Mouse (Mus musculus) limb, embryonic 11.5 days (tissue): Measurements from ENCODE around the gene Csf2ra. TPM values are rescaled to one million over a fixed set of nuclear protein-coding genes. Genes with fewer than 3 reads are reported as not detected.
A peak's percentile ranks its signal among the peaks of the same experiment; 100 is the strongest.
"Not testable (repeated sequence)": the region's sequence is repeated elsewhere in the genome, so short reads cannot be mapped to it uniquely, and the experiment has no call there.

Experiments
- ATAC-seq: fragments of 200-750 bp; cut with Nextera tagmentation; 2 replicates; pipeline ENCODE4 v1.8.0; 2017; ENCODE audit warnings: low read depth; ENCODE audit not compliant: insufficient number of reproducible peaks, low FRiP score, low TSS enrichment
- DNase-seq: peaks from one replicate; pipeline ENCODE4 v3.0.0-alpha.2; 2015; ENCODE audit warnings: low spot score
- H3K27ac ChIP-seq: fragments of 300-500 bp; sonication (generic); replicated peaks from 2 replicates; pipeline ENCODE4 v1.5.1; 2014; ENCODE audit warnings: low read depth, mild to moderate bottlenecking, low read length
- H3K27me3 ChIP-seq: fragments of 300-500 bp; sonication (generic); 2 replicates; pipeline ENCODE4 v1.6.1; 2014; ENCODE audit warnings: mild to moderate bottlenecking, low read length, mixed read lengths; ENCODE audit not compliant: control insufficient read depth, insufficient read depth
- H3K36me3 ChIP-seq: fragments of 300-500 bp; sonication (generic); 2 replicates; pipeline ENCODE4 v1.6.1; 2014; ENCODE audit warnings: mild to moderate bottlenecking, low read length, moderate library complexity, mixed read lengths; ENCODE audit not compliant: control insufficient read depth, insufficient read depth
- H3K4me1 ChIP-seq: fragments of 300-500 bp; sonication (generic); 2 replicates; pipeline ENCODE4 v1.6.1; 2014; ENCODE audit warnings: low read length, mixed read lengths; ENCODE audit not compliant: control insufficient read depth, insufficient read depth
- H3K4me2 ChIP-seq: fragments of 300-500 bp; sonication (generic); 2 replicates; pipeline ENCODE4 v1.6.1; 2014; ENCODE audit warnings: low read depth, mild to moderate bottlenecking, moderate library complexity; ENCODE audit not compliant: severe bottlenecking
- H3K4me3 ChIP-seq: fragments of 300-500 bp; sonication (generic); 2 replicates; pipeline ENCODE4 v1.5.1; 2014; ENCODE audit warnings: low read depth, low read length
- H3K9ac ChIP-seq: fragments of 300-500 bp; sonication (generic); 2 replicates; pipeline ENCODE4 v1.6.1; 2014; ENCODE audit warnings: mild to moderate bottlenecking, low read length
- H3K9me3 ChIP-seq: fragments of 300-500 bp; sonication (generic); 2 replicates; pipeline ENCODE4 v1.6.1; 2016; ENCODE audit warnings: low read length; ENCODE audit not compliant: control insufficient read depth
- WGBS: fragments of 180-500 bp; shearing (Covaris S2); extraction: QIAGEN DNeasy Blood & Tissue Kit; methylation state at CpG from one replicate; pipeline ENCODE4 v1.1.7; 2014; 5-methylcytosine and 5-hydroxymethylcytosine counted together
- polyA plus RNA-seq: library from polyadenylated mRNA; unstranded; fragments of >200 nt; fragmentation: Nextera tagmentation; extraction: Ambion mirVana; gene quantifications from 2 replicates; pipeline ENCODE4 v1.2.1, GENCODE M21; 2014

Csf2ra gene
- polyA plus RNA-seq, 1 experiment from 2014 or later = 15.1 TPM

DNA sequence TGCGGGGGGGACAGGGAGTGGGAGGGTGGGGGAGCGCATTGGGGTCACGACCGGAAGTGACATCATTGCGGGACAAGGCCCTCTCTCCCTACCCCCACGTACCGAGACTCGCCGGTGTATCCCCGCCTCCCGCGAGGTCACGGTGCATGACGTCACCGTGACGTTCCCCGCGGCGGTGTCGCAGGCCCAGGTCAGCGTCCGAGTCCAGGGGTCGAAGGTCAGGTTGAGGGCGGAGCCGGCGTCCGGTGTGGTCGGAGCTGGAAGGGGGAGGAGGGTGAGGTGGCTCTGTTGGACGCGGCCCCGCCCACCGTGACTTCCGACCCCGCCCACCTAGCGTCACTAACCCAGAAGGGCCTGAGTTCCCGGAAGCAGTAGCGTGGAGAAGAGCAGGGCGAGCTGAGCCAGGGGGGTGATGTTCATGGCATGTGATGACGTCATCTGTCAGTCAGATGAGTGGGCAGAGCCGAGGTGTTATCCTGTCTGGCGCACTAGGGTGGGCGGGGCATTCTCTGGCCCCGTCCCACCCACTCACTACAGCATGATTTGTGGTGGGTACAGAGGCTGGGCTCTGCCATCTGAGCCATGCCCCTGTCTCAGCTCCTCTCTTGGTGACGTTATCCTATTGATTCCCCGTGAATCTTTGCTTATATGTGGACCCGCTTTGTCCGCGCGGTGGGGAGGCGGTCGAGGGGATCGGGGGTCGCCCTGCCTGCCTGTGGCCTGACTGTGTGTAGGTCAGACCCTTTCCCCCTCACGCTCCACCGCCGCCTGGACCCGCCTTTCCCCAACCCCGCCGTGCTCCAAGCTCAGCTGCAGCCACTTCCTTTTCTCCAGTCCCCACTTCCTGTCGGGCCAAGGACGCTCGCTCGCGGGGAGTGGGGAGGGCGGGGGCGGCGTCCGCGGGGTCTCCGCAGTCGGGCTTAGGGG lies 1.0 kb downstream of the Csf2ra start:
- WGBS = 2% methylated on average over 70 of the region's 71 CpGs

DNA sequence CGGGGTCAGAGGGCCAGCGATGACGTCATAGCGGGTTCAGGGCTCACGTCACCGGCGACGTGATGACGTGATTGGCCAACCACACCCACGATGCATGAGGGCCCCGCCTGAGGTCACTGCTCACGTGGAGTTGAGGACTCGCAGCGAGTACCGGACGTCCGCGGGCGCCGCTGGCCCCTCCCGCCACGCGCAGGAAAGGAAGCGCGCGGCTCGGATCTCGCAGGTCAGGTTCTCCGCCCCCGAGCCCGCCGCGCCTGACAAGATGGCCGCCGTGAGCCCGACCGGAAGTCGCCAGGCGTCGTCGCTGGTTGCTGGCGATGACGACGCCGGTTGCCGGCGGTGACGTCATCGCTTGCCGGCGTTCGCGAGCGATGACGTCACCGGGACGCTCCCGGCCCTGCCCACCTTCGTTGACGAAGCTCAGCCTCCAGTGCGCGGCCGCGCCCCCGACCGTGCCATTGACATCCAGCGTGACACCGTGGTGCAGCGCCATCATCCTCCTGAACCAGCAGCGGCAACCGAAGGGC lies 1.8 kb downstream of the Csf2ra start:
- H3K4me2 ChIP-seq = peak overlapping the region; percentile 48
- DNase-seq (peak; percentile 83), ATAC-seq (peak; percentile 11)
- 3% methylated on average over 71 of the region's 71 CpGs for WGBS
- H3K4me1 ChIP-seq = no peaks in the 10 kb centered on the region
- H3K27me3 ChIP-seq = no peaks in the 10 kb centered on the region
- H3K27ac ChIP-seq = peak overlapping the region; percentile 14; the same call in 1 of the 2 replicates
- no peaks in the 10 kb centered on the region for H3K9me3 ChIP-seq
- peak overlapping the region; percentile 50 for H3K4me3 ChIP-seq
- no peaks in the 10 kb centered on the region for H3K36me3 ChIP-seq
- H3K9ac ChIP-seq = peak overlapping the region; percentile 30; the same call in 1 of the 2 replicates

More for the DNA sequence above, 1.0 kb downstream of the Csf2ra start:
- Histone ChIP-seq H3K9me3 (no peaks in the 10 kb centered on the region), H3K4me1 (no peaks in the 10 kb centered on the region), H3K4me2 (peak overlapping the region; percentile 48), H3K9ac (peak overlapping the region; percentile 30; the same call in 1 of the 2 replicates), H3K27me3 (no peaks in the 10 kb centered on the region), H3K4me3 (peak overlapping the region; percentile 50), H3K27ac (0 out of 2 replicates have a peak overlapping the region, but pooled peaks have one; percentile 14), H3K36me3 (no peaks in the 10 kb centered on the region)
- DNase-seq = peak; percentile 92
- ATAC-seq = peak; percentile 80

DNA sequence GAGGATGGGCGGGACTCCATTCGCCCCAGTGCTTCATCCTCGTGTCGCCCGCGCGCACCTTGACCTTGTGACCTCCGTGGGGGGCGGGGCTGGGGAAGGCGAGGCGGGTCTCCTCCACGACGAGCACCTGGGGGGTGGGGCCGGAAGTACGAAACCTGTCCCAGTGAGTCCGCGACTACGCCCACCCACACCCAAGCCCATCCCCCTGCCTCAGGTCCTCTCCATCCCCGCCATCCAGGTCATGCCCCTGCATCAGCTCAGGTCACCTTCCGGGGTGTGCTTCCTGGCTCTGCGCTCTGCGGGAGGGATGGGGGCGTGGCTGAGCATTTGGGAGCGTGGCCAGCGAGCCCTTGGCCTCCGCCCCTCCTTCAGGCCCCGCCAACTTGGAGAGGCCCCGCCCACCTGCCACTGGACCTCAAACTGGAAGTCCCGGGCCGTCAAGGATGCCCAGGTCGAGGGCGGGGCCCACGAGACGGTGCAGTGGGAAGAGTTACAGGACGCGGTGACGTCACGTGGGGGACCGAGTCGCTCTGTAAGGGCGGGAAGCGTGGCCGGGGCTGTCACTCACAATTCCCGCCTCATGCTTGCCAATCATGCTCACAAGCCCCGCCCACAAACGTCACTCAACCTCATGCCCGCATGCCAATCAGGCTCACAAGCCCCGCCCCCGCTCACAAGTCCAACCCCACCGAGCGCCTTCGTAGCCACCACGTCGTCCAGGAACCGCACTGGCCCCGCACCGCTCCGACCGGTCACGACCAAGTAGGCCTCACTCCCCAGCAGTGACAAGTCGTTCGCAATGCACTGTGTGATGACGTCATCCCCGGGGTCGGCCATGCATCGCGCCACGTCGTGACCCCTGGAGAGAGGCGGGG lies 2.5 kb downstream of the Csf2ra start:
- 9% methylated on average over 69 of the region's 70 CpGs for WGBS
- Histone ChIP-seq H3K9me3 (no peaks in the 10 kb centered on the region), H3K4me1 (no peaks in the 10 kb centered on the region), H3K4me3 (peak overlapping the region; percentile 50), H3K4me2 (peak overlapping the region; percentile 48), H3K27me3 (no peaks in the 10 kb centered on the region), H3K9ac (no peak overlapping the region), H3K27ac (no peak overlapping the region), H3K36me3 (no peaks in the 10 kb centered on the region)
- ATAC-seq (peak; percentile 48), DNase-seq (peak; percentile 89)

DNA sequence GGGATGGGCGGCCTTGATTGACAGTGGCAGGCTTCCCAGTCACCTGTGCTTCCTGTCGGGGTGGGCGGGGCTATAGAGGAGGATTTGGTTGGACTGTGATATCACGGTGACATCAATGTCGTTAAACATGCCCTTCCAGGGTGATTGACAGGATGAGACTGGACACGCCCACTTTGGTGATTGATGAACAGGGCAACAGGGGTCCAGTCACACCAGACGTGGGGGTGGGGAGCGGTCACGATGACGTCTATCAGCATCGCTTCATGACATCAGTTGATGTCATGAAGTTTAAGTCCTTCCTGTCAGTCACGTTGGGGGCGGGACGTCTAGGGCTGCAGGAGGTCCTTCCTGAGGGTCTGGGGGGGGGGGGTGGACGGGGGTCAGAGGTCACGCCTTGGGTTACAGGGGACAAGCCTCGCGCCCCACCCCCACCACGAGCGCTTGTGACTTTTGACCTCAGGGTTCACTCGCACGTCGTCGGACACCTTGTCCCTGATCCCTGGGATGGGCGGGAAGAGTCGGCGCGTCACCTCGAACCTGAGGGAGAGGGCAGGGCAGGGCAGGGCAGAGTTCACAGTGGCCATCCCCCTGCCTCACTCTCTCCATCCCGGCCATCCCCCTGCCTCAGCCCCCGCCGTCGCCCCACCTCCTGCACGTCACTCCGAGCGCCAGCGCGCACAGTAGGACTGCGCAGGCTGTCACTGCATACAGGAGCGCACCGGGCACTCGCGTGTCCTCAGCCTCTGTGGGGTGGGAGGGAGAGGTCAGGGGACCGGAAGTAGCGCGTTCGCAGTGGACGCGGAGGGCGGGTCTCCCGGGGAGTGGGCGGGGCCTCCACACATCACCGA lies 3.3 kb downstream of the Csf2ra start:
- WGBS = 34% methylated on average over 50 of the region's 53 CpGs
- H3K4me3 ChIP-seq = peak overlapping the region; percentile 50
- DNase-seq (peak; percentile 24), ATAC-seq (peak; percentile 33)
- no peak overlapping the region for H3K27ac ChIP-seq
- H3K4me2 ChIP-seq = peak overlapping the region; percentile 48; the same call in 1 of the 2 replicates
- H3K27me3 ChIP-seq = no peaks in the 10 kb centered on the region
- no peaks in the 10 kb centered on the region for H3K36me3 ChIP-seq
- H3K9me3 ChIP-seq = no peaks in the 10 kb centered on the region
- H3K4me1 ChIP-seq = no peaks in the 10 kb centered on the region
- no peak overlapping the region for H3K9ac ChIP-seq

DNA sequence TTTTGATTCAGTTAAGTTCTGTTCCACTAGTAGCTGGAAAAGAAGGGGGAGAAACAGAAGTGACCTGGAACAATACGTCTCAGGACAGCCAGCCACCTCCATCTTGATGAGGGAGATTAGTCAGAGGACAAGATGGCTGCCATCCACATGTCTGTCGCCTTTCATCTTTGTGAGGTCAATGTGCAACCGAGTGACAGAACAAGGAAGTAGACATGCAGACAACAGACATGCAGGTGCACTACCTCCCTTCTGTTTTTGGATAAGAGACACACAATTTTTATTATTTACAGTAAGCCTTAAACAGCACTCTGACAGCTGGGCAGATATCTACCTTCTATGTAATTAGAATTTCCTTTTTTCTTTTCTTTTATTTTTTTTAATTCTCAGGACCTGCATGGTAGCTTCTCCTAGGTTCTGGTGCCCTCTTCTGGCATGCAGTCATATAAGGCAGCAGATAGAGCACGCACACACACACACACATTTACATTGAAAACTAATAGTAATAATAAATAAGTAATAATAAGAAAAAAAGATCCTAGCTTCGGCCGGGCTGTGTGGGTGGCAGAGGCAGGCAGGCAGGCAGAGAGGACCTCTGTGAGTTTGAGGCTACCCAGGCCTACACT lies 4.4 kb downstream of the Csf2ra start:
- ATAC-seq (no peak), DNase-seq (no peak)
- Histone ChIP-seq H3K27me3 (no peaks in the 10 kb centered on the region), H3K36me3 (no peaks in the 10 kb centered on the region), H3K4me2 (no peak overlapping the region), H3K4me1 (no peaks in the 10 kb centered on the region), H3K27ac (no peak overlapping the region), H3K9ac (no peak overlapping the region), H3K9me3 (no peaks in the 10 kb centered on the region), H3K4me3 (no peak overlapping the region)
- WGBS = 93% methylated on average over 6 of the region's 6 CpGs

DNA sequence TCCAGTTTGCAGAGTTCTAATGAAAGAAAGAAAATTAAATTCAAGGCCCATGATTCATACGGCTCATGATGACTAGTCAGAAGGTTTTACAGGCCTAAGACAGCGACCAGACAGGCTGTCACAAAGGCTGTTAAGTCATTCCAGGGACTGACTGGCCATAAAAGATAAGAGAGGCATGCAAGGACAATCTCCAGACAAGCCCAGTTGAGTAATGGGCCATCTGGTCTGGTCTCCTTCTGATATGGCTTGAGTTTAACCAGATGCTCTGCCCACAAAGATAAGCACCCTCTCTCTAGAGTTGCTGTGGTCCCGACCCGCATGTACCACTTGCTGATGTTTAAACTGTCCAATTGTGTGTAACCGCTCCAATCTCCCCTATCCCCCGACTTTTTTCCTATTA lies 20.7 kb downstream of the Csf2ra start:
- H3K36me3 ChIP-seq, H3K4me1 ChIP-seq, H3K4me2 ChIP-seq, H3K27ac ChIP-seq, H3K9ac ChIP-seq, ATAC-seq, H3K4me3 ChIP-seq, H3K27me3 ChIP-seq, DNase-seq, H3K9me3 ChIP-seq: not testable (repeated sequence)
- WGBS = 72% methylated on average over 6 of the region's 6 CpGs

DNA sequence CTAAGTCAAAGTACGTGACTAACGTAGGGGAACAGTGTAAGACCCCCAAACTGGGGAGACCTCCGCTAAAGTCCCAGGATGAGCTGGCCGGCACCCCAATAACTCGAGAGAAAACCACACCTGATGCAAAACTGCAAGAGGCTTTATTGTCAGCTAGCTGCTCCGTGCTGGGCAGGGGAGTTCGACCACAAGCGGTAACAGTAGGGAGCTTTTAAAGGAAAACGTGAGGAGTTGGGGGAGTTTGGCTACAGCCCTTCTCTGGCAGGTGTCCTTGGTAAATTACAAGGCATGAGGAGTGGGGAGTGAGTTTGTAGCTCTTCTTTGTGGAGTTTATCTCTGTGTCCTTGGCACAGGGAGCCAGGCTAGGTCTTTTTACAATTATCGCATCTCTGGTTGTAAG lies 28.4 kb downstream of the Csf2ra start:
- ATAC-seq (no peak), DNase-seq (peak; percentile 40)
- no peak overlapping the region for H3K9ac ChIP-seq
- no peaks in the 10 kb centered on the region for H3K4me1 ChIP-seq
- H3K27ac ChIP-seq = no peak overlapping the region
- WGBS = 25% methylated on average over 10 of the region's 10 CpGs
- no peak overlapping the region for H3K4me2 ChIP-seq
- H3K9me3 ChIP-seq = no peaks in the 10 kb centered on the region
- H3K4me3 ChIP-seq = no peak overlapping the region
- no peaks in the 10 kb centered on the region for H3K36me3 ChIP-seq
- no peaks in the 10 kb centered on the region for H3K27me3 ChIP-seq
